Mouse (Mus musculus) intestine, postnatal 0 days (tissue): Measurements from ENCODE around the gene Opcml. TPM values are rescaled to one million over a fixed set of nuclear protein-coding genes. Genes with fewer than 3 reads are reported as not detected.

Experiments used
- ATAC-seq: fragments of 200-750 bp; cut with Nextera tagmentation; 2 replicates; pipeline ENCODE4 v1.8.0; 2017; ENCODE audit warnings: mild to moderate bottlenecking, moderate TSS enrichment, moderate library complexity
- H3K27ac ChIP-seq: fragments of 300-500 bp; sonication (generic); 2 replicates; pipeline ENCODE4 v1.5.1; 2014; ENCODE audit warnings: mild to moderate bottlenecking, low read depth, low read length, moderate library complexity
- H3K27me3 ChIP-seq: fragments of 300-500 bp; sonication (generic); replicated peaks from 2 replicates; pipeline ENCODE4 v1.6.1; 2014; ENCODE audit warnings: low read length, mixed read lengths; ENCODE audit not compliant: control insufficient read depth, insufficient read depth
- H3K36me3 ChIP-seq: fragments of 300-500 bp; sonication (generic); 2 replicates; pipeline ENCODE4 v1.6.1; 2014; ENCODE audit warnings: mild to moderate bottlenecking, moderate library complexity; ENCODE audit not compliant: control insufficient read depth, insufficient read depth
- H3K4me1 ChIP-seq: fragments of 300-500 bp; sonication (generic); replicated peaks from 2 replicates; pipeline ENCODE4 v1.6.1; 2014; ENCODE audit warnings: antibody characterized with exemption, low read length, mixed read lengths; ENCODE audit not compliant: control insufficient read depth, insufficient read depth
- H3K4me2 ChIP-seq: fragments of 300-500 bp; sonication (generic); replicated peaks from 2 replicates; pipeline ENCODE4 v1.6.1; 2014; ENCODE audit warnings: low read depth, mild to moderate bottlenecking, moderate library complexity
- H3K4me3 ChIP-seq: fragments of 300-500 bp; sonication (generic); 2 replicates; pipeline ENCODE4 v1.5.1; 2014; ENCODE audit warnings: low read depth, low read length
- H3K9ac ChIP-seq: fragments of 300-500 bp; sonication (generic); 2 replicates; pipeline ENCODE4 v1.6.1; 2014; ENCODE audit warnings: mild to moderate bottlenecking, low read depth, low read length
- H3K9me3 ChIP-seq: fragments of 300-500 bp; sonication (generic); 2 replicates; pipeline ENCODE4 v1.6.1; 2016; ENCODE audit warnings: mixed run types; ENCODE audit not compliant: control insufficient read depth
- CTCF ChIP-seq: sonication (generic); IDR thresholded peaks from 2 replicates; pipeline ENCODE4 v1.5.1; 2016; ENCODE audit warnings: low read depth, mild to moderate bottlenecking, control low read depth, antibody characterized with exemption, moderate library complexity
- WGBS: fragments of 180-500 bp; shearing (Covaris S2); extraction: QIAGEN DNeasy Blood & Tissue Kit; methylation state at CpG from one replicate; pipeline ENCODE4 v1.1.7; 2014; 5-methylcytosine and 5-hydroxymethylcytosine counted together
- polyA plus RNA-seq: library from polyadenylated mRNA; unstranded; fragments of >200 nt; fragmentation: Nextera tagmentation; extraction: Ambion mirVana; gene quantifications from 2 replicates; pipeline ENCODE4 v1.2.1, GENCODE M21; 2015

The Opcml gene
- polyA plus RNA-seq, 1 experiment from 2014 or later, result 1.7 TPM

GRCm38 (mm10) chr9:28800100-28800499 is 1009.5 kb downstream of the Opcml start:
- no peak overlapping the region for H3K4me2 ChIP-seq
- ATAC-seq, result no peak
- H3K27ac ChIP-seq, result no peak overlapping the region
- H3K9me3 ChIP-seq, result no peaks in the 10 kb centered on the region
- H3K9ac ChIP-seq, result no peak overlapping the region
- no peak for TF ChIP-seq CTCF
- no peak overlapping the region for H3K4me3 ChIP-seq
- no peaks in the 10 kb centered on the region for H3K4me1 ChIP-seq
- no peaks in the 10 kb centered on the region for H3K36me3 ChIP-seq
- WGBS, result 33% methylated on average over 2 of the region's 2 CpGs
- no peaks in the 10 kb centered on the region for H3K27me3 ChIP-seq

DNA sequence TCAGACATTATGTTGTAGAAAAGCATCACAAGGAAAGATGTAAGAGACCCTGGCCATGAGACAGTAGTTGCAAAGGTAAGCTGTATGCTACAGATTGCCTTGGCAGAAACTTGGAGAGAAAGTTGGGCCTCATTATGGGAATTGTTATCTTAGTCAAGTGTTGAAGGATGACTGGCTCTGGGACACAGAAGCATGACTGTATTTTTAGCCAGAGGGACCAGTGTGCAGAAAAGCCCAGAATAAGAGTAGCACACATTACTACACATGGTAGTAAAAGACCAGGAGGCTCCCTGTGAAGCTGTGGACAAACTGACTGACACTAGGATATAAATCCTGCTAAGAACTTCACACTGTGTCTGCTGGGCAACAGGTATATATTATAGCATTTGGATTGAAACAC is 1016.1 kb downstream of the Opcml start:
- H3K9me3 ChIP-seq, result no peaks in the 10 kb centered on the region
- no peaks in the 10 kb centered on the region for H3K36me3 ChIP-seq
- no peak overlapping the region for H3K27ac ChIP-seq
- H3K4me1 ChIP-seq, result no peaks in the 10 kb centered on the region
- no peak for ATAC-seq
- no peak overlapping the region for H3K9ac ChIP-seq
- H3K27me3 ChIP-seq, result no peaks in the 10 kb centered on the region
- H3K4me3 ChIP-seq, result no peak overlapping the region
- TF ChIP-seq CTCF, result no peak
- H3K4me2 ChIP-seq, result no peak overlapping the region

- Histone ChIP-seq H3K36me3 (no peaks in the 10 kb centered on the region), H3K4me3 (no peak overlapping the region), H3K27ac (no peak overlapping the region), H3K27me3 (no peaks in the 10 kb centered on the region), H3K9me3 (no peaks in the 10 kb centered on the region), H3K9ac (no peak overlapping the region), H3K4me2 (no peak overlapping the region), H3K4me1 (no peaks in the 10 kb centered on the region)
- no peak for TF ChIP-seq CTCF
- ATAC-seq, result no peak
- 94% methylated on average over 3 of the region's 3 CpGs for WGBS
Observed at GRCm38 (mm10) chr9:28822060-28822459, 1031.5 kb downstream of the Opcml start.

- Histone ChIP-seq H3K27me3 (no peaks in the 10 kb centered on the region), H3K9ac (no peak overlapping the region), H3K4me2 (no peak overlapping the region), H3K4me3 (no peak overlapping the region), H3K27ac (no peak overlapping the region), H3K9me3 (no peaks in the 10 kb centered on the region), H3K36me3 (no peaks in the 10 kb centered on the region), H3K4me1 (no peaks in the 10 kb centered on the region)
- WGBS, result 73% methylated on average over 5 of the region's 5 CpGs
- TF ChIP-seq CTCF, result no peak
- no peak for ATAC-seq
Observed at GRCm38 (mm10) chr9:28822466-28822865, 1031.9 kb downstream of the Opcml start.

DNA sequence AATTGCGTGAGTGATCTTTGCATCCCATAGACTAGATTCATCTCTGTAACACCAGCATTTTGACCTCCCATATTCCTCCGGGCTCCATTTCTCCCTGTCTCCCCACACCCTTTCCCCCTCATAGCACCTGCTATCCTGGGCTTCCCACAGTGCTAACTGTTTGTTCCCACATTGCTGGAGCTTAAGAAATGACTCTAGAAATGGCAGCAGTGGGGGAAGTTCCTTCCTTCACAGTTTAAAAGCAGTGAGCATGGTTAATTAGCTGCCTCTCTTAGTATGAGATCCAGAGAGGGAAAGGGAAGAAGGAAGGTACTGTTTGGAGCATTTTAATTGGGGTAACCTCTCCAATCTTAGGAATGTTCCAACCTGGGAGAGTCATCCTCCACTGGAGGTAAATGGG is 1035.2 kb downstream of the Opcml start:
- 82% methylated on average over 2 of the region's 2 CpGs for WGBS
- Histone ChIP-seq H3K4me1 (no peaks in the 10 kb centered on the region), H3K27me3 (no peaks in the 10 kb centered on the region), H3K9me3 (no peaks in the 10 kb centered on the region), H3K27ac (no peak overlapping the region), H3K4me2 (no peak overlapping the region), H3K36me3 (no peaks in the 10 kb centered on the region), H3K4me3 (no peak overlapping the region), H3K9ac (no peak overlapping the region)
- no peak for TF ChIP-seq CTCF
- no peak for ATAC-seq

DNA sequence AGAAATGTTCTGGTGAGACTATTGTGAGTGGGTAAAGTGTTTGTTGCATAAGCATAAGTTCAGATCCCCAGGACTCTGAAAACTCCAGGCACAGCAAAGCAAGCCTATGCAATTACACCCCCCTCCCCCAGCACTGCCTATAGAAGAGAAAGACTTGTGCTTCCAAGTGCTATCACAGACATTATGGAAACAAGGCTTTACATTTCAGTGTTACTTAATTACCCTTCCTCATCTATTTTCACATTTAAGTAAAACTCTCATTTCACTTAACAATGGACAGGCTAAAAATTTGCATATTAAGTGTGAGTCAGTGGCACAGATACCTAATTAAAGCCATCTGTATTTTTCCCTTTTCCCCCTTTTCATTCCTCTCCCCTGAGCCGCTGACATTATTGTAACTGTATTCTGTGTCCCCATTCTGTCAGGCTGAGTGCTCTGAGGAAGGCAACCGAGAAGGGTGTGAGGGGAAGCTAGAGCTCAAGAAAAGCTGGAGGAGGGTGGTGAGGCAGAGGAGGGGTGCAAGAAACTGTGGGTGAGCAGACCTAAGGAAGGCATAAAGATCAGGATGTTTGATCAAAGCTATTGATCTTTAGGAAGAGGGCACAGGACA is 1055.5 kb downstream of the Opcml start:
- H3K9ac ChIP-seq, result no peak overlapping the region
- H3K27ac ChIP-seq, result no peak overlapping the region
- no peak for TF ChIP-seq CTCF
- no peaks in the 10 kb centered on the region for H3K9me3 ChIP-seq
- no peak for ATAC-seq
- no peaks in the 10 kb centered on the region for H3K36me3 ChIP-seq
- no peak overlapping the region for H3K4me2 ChIP-seq
- H3K4me1 ChIP-seq, result no peaks in the 10 kb centered on the region
- H3K27me3 ChIP-seq, result no peaks in the 10 kb centered on the region
- WGBS, result 63% methylated on average over 2 of the region's 2 CpGs
- no peak overlapping the region for H3K4me3 ChIP-seq

- ATAC-seq, result no peak
- Histone ChIP-seq H3K9ac (no peak overlapping the region), H3K36me3 (no peaks in the 10 kb centered on the region), H3K4me1 (no peaks in the 10 kb centered on the region), H3K4me2 (no peak overlapping the region), H3K4me3 (no peak overlapping the region), H3K27ac (no peak overlapping the region), H3K9me3 (no peaks in the 10 kb centered on the region), H3K27me3 (no peaks in the 10 kb centered on the region)
- 63% methylated on average over 7 of the region's 7 CpGs for WGBS
- no peak for TF ChIP-seq CTCF
Observed at GRCm38 (mm10) chr9:28855826-28856225, 1065.3 kb downstream of the Opcml start.
